Mouse (Mus musculus) naive thymus-derived CD4-positive, alpha-beta T cell, adult 2 months (primary cell): Measurements from ENCODE around the gene Socs3.

Experiments used
- DNase-seq: peaks from one replicate; pipeline ENCODE4 v3.0.0-alpha.2; 2011; ENCODE audit warnings: low read depth

Socs3 gene

DNA sequence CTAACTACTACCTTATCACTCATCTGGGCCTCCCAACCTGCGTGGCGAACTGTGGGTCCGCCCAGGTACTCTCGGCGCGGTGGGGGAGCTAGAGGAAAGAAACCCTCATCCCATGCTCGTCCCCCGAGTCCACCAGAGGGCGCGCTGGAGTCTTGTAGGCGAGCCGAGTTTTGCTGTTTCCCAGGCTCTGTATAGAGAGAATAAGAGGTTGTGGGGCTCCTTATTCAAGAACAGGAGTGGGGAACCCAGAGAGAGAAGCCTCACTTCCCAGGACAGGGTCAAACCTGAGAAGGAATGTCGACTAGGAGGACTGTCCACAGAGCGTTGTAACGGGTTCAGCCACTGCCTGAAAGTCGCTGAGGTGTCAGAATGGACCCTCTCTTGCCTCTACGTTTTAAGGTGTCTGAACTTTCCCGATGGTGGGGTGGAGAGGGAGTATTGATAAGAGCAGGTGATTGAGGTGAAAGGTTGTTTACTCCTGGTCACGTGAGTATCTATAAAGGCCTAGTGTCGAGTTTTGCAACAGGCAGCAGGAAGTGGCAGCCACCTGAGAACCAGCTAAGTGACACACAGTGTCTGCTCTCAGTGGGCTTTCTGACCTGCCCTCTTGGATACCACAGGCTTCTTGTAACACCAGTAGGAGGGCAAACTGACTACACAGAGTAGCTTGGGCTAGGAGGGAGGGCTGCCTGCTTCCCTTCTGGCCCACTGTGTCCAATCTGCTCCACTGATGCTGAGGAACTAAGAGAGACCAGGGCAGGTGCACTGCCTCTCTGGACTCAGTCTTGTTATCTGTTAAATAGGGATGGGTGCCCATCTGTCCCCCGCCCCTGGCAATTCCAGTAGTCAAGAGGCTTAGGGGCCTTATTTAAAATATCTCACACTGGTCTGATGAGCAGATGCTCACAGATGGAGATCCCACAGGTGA, at the start of gene Socs3:
Gene Socs3 (minus strand): TSS at position 103 of the 928 bp plus-strand sequence.
- DNase-seq = peak; percentile 96

DNA sequence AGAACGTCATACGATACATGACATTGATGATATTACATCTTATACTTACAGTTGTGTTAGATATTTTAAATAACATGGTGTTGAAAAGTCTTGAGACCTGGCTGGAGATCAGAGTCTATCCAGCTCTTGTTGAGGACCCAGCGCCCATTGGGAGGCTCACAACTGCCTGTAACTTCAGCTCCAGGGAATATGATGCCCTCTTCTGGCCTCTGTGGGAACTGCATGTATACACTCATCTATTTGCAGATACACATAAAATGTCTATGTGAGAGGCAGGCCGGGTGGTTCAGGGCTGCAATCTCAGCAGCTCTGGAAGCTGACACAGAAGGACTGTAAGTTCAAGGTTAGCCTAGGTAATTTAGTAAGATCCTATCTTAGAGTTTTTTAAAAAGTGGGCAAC, 48.5 kb upstream of the Socs3 start:
- DNase-seq = peak; percentile 67

DNA sequence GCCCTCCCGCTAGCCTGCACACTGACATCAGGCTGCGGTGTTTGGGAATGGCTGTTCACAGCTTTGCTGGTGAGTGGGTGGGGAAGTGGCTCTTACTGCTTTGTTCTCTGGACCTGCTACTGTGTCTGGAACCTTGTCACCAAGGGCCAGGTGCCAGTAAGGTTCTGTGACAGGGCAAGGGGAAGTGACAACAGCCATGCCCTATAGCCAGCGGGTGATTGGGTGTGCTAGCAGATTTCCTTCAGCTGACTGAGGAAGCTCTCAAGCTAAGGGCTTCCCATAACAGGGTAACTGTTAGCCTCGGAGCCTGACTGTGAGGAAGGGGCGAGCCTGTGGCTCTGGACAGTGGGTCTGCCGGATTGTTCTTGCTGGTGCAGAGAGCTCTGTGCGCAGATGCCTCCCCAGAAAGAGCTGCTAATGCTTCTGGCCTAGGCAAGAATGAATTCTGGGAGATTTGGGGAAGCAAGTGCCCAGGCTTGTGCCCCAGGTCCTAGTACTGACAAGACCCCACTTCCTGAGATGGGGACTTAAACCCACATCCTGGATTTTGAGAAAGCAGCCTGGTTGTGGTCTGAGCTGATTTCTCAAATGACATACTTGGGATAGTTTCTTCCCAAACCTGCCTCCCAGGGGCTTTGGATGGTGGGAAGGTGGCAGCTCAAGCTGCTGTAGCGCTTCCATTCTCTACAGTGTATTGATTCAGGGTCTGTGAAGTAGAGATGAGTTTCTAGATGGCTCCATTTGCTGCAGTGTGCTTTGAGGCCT, 45.7 kb upstream of the Socs3 start:
- peak; percentile 63 for DNase-seq

DNA sequence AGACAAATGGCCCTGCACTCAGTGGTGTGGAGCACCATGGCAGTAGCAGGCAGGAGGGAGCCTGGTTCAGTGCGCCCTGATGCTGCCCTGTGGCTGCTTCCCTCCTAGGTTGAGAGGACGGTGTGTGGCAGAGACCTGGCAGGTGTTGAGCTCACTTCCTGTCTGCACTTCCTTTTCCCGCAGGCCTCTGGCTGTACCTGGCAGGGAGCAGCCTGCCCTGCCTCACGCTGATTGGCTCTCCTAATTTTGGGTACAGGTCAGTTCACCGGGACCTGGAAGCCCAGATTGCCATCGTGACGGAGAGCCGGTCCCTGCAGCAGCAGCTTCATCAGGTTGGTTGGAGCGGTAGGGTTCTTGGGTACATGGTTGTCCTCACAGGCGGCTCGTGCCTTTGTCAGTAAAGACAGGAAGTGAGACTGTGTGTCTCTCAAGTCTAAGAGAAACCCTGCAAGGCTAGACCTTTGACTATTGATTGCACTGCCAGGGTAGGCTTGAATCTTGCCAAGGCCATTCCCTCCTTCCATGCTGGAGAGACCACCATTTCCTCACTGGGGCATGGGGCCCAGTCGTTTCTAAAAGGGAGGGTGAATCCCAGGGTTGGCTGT, 44.6 kb upstream of the Socs3 start:
- DNase-seq = peak; percentile 78

DNA sequence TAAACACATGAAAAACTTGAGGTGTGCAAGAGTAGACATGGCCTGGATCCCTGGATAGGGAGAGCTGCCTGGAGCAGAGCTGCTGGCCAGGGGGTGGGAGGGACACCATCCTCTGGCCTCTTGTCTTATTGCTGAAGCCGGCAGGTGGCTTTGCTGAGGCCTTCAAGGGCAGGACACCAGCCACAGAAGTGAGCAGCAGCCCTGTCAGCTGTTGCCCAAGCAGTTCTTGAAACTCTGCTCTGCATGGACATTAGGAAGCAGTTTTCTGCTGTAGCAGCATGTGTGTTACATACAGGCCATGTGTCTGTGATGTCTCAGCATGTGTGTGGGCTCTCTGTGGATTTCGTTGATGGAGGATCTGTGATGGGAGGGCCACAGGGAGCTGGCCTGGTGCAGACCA, 43.5 kb upstream of the Socs3 start:
- no peak for DNase-seq

DNA sequence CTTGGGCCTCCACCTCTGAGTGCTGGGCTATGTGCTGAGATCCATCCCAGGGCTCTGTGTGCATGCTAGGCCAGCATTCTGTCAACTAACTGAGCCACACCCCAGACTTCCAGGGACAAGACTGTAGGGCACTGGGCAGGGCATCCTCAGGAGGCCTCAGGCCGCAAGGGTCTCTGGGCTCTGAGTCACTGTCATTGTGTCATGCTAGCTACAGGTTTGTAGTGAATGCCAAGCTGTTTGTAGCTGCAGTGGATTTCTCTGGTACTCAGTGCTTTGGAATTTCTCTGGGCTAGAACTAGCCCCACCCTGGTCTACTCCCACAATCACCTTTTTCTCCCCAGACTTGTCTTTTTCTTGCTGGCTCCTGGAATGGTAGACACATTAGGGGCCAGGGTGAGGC, 42.7 kb upstream of the Socs3 start:
- DNase-seq = no peak

DNA sequence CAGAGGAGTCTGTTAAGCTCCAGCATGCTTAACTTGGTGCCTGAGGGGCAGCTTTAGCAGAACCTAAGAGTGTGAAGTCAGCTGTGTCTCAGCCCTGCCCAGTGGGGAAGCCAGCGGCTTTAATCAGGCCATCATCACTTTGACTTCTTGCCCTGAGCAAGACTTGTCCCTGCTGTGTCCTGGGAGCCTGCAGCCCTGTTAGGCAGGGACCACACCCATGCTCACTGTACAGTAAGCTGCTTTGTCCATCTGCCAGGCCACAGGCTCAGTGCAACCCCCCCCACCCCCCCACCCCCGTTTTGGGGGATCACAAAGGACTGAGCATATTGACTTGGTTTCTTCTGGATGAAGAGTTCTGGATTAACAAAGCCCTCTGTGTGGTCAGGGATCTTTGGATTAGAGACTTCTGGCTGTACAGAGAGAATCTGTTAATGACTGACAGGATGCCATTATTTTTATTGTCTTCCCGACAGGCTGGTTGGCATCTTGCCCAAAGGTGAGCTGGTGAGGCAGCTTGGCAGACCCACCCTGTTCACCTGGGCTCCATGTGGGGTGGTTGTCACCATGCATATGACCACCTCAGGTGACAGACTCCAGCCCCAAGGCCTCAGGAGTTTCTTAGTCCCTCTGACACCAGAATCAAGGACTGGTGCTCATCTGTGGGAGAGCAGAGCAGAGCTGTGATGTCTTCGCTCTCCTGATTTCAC, 40.2 kb upstream of the Socs3 start:
- DNase-seq = no peak

DNA sequence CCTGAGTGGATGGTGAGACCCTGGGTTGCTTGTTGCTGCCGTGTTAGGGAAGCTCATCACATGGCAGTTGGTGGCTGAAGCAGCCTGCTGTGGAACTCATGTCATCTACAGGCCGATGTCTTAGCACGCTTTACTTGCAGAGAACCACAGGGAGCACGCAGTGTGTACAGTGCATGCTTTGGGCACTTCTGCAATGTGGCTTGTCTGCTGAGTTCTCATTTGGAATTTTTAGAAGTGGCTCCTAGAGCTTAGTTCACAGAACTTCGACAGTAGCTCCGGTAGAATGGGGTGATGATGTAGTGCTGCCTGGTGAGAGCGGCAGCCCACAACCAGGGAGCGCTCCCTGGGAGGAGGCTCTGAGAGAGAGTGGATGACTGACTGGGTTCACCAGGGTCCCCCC, 39.0 kb upstream of the Socs3 start:
- no peak for DNase-seq

DNA sequence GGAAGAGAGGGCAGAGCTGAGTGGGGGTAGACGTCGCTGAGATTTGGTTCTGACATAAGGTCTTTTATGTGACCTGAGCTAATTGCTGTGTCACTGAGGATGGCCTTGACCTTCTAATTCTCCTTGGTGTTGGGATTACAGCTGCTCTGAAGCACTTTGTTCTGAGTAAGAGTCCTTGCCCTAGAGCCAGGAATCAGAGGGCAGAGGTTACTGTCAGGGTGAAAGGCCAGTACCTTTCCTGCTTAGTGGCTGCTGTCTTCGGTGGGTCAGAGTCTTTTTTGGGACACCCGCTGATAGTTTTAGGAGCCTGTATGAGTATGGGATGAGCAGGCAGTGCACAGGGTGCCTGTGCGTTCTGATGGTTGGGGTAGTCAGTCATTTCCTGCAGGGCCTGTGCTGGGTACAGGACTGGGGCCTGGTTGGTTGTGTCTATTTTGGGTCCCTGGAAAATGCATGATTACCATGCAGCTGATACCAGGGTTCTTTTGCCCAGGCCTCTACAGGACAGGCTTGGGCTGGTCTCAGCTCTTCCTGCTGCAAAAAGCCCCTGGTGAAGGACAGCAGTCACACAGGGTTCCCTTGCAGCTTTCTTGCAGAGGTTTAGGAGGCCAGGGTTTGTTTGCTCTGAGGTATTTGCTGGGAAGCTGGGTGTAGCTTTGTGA, 38.4 kb upstream of the Socs3 start:
- DNase-seq = no peak

DNA sequence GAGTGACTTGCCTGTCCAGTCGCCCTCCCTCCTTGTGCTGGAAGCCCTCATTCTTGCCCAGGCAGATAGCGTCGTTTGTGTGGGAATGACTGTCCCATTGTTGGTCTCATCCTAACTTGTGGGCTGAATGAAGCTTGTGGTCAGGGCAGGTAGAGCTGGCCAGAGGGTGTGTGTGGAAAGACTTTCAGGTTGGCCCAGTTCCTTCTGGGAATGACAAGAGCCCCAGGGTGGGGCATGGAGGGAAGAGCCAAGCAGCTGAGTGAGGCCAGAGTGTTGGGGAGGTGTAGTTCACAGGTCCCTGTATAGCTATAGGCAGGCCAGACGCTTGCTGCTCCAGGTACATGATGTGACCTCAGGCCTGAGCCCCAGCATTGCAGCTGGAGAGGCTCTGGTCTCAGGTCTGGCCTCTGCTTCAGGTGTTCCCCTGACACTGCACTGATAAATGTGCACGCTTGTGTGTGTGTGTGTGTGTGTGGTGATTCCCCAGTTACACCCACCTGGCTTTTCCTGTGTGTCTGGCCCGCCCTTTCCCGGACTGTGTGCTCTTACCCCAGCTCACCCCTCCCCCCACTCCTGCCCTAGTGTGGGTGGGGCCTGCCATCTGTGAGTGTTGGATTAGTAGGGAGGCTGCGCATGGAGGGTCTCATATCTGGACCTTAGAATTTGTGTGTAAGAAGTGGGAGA, 37.8 kb upstream of the Socs3 start:
- peak; percentile 38 for DNase-seq

DNA sequence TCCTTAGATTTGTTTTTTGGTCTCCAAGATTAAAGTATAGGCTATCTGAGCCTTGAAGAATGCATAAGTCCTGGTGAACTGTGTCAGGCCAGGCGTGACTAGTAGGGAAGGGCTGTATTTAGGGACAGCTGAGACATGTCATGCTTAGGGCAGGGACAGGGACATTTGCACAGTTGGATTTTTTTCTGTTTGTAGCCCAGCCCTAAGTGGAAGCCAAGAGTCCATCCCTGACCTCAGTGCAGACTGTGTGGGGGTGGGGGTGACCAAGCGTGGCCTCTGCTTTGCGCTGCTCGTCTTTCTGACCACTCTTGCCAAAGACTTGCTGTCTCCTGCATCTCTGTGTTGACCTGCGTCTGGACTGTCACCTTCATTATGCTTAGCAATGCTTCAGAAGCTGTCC, 34.4 kb upstream of the Socs3 start:
- no peak for DNase-seq

DNA sequence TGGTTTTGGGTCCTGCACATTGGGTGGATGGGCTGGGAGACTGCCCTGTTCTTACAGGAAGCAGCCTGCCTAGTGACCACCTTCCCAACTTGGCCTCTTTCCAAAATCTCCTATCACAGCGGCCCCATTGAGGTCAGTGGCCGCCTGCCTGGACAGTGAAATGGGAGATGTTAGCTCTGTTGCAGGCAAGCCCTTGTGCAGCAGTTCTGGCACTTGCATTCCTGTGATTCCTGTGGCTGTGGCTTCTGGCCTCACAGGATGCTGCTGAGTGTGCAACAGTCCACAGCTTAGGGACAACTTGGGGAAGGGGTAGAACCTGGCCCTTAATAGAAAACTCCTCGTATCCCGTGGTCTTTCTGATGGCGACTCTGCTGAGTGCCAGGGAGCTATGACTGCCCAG, 33.9 kb upstream of the Socs3 start:
- no peak for DNase-seq

DNA sequence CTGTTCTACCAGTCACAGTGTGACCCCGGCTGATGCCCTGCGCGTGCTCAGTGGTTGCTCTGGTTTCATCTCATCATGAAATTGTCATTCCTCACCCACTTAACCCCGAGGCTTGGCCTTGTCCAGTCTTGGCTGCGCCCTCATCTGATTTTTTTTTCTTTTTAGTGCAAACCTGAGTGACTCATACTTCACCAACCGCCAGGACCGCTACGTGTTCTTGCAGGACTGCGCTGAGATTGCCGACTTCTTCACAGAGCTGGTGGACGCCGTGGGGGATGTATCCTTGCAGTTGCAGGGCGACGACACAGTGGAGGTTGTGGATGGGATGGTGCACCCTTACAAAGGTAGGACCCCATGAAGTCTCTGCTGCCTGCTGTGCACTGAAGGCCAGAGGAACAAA, 33.3 kb upstream of the Socs3 start:
- DNase-seq = no peak

DNA sequence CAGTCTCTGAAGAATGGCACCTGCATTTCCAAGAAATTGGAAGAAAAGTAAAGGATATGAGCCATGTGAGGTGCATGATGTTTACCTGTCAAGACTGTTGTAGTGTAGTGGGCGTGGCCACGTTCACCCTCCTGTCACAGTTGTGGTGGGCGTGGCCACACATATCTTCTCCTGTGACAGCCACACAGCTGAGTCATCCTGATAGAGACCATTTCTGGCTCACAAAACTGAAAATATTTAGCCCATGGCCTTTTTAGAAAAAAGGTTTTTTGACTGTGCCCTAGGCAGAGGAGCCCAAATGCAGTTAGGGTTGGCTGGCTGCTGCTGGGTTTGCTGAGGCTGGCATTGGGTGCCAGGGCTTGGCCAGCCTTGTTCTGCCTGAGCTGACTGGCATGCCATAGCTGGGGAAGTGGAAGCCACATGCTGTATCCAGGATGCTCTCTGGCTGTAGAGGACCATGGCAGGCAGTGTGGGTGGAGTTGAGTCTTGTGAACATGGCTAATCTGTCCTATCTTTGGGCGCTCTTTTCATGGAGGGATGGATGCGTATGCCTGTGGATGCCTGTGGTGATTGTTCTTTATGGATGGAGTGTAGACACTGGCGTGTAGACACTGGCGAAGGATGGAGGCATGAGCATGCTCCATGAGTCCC, 30.8 kb upstream of the Socs3 start:
- no peak for DNase-seq

DNA sequence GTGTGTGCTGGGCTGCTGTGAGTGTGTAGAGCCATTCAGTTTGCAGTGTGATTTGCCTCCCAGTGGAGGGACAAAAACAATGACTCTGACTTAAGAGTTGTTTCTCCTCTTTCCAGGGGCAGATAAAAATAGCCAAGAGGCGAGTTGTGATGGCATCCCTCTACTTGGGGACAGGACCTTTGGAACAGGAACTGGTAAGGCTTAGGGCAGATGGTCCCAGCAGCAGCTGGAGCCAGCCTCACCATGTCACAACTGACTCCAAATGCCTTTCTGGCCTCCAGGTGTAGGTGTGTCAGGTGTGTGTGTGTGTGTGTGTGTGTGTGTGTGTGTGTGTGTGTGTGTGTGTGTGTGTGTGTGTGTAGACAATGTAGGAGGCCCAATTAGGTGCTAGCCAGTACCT, 30.2 kb upstream of the Socs3 start:
- DNase-seq = no peak

DNA sequence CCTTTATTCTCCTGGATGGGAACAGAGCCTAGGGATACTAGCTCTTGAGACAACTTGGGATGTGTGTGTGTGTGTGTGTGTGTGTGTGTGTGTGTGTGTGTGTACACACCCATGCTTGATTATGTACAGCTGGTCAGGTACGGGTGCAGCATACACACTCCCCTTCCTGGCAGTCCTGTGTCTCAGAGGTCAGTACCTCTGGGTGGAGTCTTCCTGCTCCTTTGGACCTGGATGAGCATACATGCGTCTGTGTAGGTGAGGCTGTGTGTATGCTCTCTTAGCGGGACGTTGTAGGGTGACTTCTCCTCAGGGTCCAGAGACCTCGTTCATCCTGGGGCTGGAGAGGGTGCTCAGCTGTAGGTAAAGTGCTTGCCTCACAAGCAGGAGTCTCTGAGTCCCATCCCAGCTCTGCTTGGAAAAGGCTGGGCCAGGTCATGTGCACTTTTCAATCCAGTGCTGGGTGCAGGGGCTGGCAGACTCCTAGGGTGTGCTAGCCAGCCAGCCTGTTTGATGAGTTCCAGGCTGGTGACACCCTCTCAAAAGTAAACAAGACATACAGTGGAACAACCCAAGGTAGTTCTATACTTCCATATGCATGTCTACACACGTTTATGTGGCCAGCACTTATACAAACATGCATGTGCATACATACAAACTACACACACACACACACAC, 29.6 kb upstream of the Socs3 start:
- DNase-seq = no peak

DNA sequence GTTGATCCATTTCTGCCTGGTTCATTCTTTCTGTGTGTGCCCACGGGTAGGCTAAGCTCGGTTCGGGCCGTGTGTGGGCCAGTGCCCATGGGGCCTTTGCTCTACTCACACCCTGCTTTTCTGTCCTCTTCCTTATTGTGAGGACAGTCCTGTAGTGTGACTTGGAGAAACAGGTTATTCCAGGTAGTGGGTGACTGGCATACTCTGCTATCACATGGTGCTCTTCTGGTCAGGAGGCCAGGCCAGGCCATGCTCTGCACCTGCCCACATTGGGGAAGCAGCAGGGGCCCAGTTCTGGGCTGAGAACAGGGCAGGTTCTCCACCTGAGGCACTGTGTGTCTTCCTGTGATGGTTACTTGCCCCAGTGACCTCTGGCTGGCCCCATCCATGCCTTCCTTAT, 28.5 kb upstream of the Socs3 start:
- no peak for DNase-seq

DNA sequence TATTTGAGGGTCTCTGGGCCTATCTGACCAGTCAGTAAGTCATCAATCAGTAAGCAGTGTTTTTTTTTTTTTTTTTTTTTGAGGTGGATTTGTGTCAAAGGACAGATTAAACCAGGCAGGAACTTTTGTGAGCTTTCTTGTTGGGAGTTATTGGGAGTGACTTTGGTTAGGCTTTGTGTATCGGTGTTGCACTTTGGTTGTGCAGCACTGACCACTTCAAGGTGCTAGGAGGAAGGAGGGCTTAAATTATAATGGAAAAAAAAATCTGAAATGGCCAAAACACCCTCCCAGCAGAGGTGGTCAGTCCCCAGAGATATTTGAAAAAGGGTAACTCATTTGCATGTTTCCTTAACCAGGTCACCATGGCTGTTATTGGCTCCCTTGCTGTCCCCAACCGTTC, 27.2 kb upstream of the Socs3 start:
- no peak for DNase-seq

DNA sequence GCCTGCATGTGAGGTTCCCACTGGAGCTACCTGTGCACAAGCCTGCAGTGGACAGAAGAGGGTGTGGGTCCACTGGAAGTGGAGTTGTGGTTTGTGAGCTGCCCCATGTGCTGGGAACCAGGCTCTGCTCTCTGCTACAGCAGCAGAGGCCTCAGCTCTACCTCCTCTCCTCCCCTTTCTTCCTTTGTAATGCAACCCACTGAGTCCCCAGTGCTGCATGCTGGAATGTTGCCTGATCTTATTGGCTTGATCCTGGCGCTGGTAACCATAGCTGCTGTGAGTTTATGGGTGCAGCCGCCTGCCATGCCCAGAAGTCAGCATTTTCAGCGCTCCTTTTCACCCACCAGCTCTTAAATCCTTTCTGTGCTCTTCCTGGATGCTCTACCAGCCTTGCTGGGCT, 26.2 kb upstream of the Socs3 start:
- DNase-seq = no peak

DNA sequence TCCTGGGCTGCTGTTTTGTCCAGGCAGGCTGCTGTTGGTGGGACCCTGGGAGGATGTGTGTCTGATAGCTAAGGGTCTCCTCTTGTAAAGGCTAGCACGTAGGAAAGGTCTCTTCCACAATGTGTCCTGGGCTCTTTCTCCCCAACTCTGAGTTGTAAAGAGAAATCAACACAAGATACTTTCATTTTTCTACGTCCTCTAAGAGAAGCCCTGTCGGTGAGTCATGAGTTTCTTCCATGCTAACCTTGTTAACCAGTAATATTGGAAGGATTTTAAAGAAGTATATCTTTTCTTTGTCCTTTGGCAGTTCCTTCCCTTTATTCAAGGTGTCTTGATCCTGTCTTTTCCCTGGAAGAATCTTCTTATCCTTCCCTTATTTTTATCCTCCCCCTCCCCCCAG, 25.8 kb upstream of the Socs3 start:
- no peak for DNase-seq
